Mouse (Mus musculus) hindbrain, embryonic 16.5 days (tissue): ENCODE results near the gene Zfp988. TPM values are rescaled to one million over a fixed set of nuclear protein-coding genes. Genes with fewer than 3 reads are reported as not detected.
"Not testable (repeated sequence)": the region's sequence is repeated elsewhere in the genome, so short reads cannot be mapped to it uniquely, and the experiment has no call there.

Experiments
- ATAC-seq: fragments of 200-750 bp; cut with Nextera tagmentation; 2 replicates; pipeline ENCODE4 v1.8.0; 2017; ENCODE audit warnings: moderate TSS enrichment, moderate library complexity
- H3K27ac ChIP-seq: fragments of 300-500 bp; sonication (generic); 2 replicates; pipeline ENCODE4 v1.5.1; 2014; ENCODE audit warnings: low read depth, mild to moderate bottlenecking, control low read depth, low read length, moderate library complexity
- H3K27me3 ChIP-seq: fragments of 300-500 bp; sonication (generic); replicated peaks from 2 replicates; pipeline ENCODE4 v1.6.1; 2014; ENCODE audit warnings: low read length; ENCODE audit not compliant: control insufficient read depth, insufficient read depth
- H3K36me3 ChIP-seq: fragments of 300-500 bp; sonication (generic); 2 replicates; pipeline ENCODE4 v1.6.1; 2014; ENCODE audit warnings: mild to moderate bottlenecking, low read length, moderate library complexity, mixed read lengths; ENCODE audit not compliant: control insufficient read depth, insufficient read depth
- H3K4me1 ChIP-seq: fragments of 300-500 bp; sonication (generic); 2 replicates; pipeline ENCODE4 v1.6.1; 2014; ENCODE audit warnings: low read depth, low read length; ENCODE audit not compliant: control insufficient read depth, insufficient read depth
- H3K4me2 ChIP-seq: fragments of 300-500 bp; sonication (generic); 2 replicates; pipeline ENCODE4 v1.6.1; 2014; ENCODE audit warnings: mild to moderate bottlenecking, low read length, control low read depth, moderate library complexity
- H3K4me3 ChIP-seq: fragments of 300-500 bp; sonication (generic); 2 replicates; pipeline ENCODE4 v1.5.1; 2014; ENCODE audit warnings: mild to moderate bottlenecking, low read length, control low read depth, moderate library complexity
- H3K9ac ChIP-seq: fragments of 300-500 bp; sonication (generic); 2 replicates; pipeline ENCODE4 v1.6.1; 2014; ENCODE audit warnings: low read depth, mild to moderate bottlenecking, control low read depth, low read length, moderate library complexity
- H3K9me3 ChIP-seq: fragments of 300-500 bp; sonication (generic); 2 replicates; pipeline ENCODE4 v1.6.1; 2014; ENCODE audit warnings: mild to moderate bottlenecking, low read length, moderate library complexity; ENCODE audit not compliant: control insufficient read depth
- WGBS: fragments of 180-500 bp; shearing (Covaris S2); extraction: QIAGEN DNeasy Blood & Tissue Kit; methylation state at CpG from one replicate; pipeline ENCODE4 v1.1.7; 2014; 5-methylcytosine and 5-hydroxymethylcytosine counted together
- polyA plus RNA-seq: library from polyadenylated mRNA; unstranded; fragments of >200 nt; fragmentation: Nextera tagmentation; extraction: Ambion mirVana; gene quantifications from 2 replicates; pipeline ENCODE4 v1.2.1, GENCODE M21; 2015

Zfp988 gene
- polyA plus RNA-seq, 1 experiment from 2014 or later: 0.08 TPM

- ATAC-seq: not testable (repeated sequence)
These were observed 34.8 kb downstream of the Zfp988 start for GRCm38 (mm10) chr4:147340236-147340635.

GRCm38 (mm10) chr4:147340876-147341275, 35.4 kb downstream of the Zfp988 start:
- not testable (repeated sequence) for H3K27ac ChIP-seq, H3K36me3 ChIP-seq, H3K9ac ChIP-seq, H3K4me1 ChIP-seq, H3K27me3 ChIP-seq, ATAC-seq, H3K4me3 ChIP-seq, H3K4me2 ChIP-seq
- peaks cover 49% of the 10 kb centered on the region for H3K9me3 ChIP-seq
- WGBS: 86% methylated on average over 3 of the region's 3 CpGs

More at GRCm38 (mm10) chr4:147340236-147340635, 34.8 kb downstream of the Zfp988 start:
- H3K9me3 ChIP-seq: peaks cover 55% of the 10 kb centered on the region
- H3K4me3 ChIP-seq, H3K27me3 ChIP-seq, H3K36me3 ChIP-seq, H3K4me2 ChIP-seq, H3K9ac ChIP-seq, H3K4me1 ChIP-seq, H3K27ac ChIP-seq: not testable (repeated sequence)
- WGBS: 68% methylated on average over 3 of the region's 3 CpGs

GRCm38 (mm10) chr4:147343042-147343908, 37.8 kb downstream of the Zfp988 start:
- H3K9me3 ChIP-seq: peaks cover 37% of the 10 kb centered on the region
- not testable (repeated sequence) for H3K4me3 ChIP-seq, H3K27ac ChIP-seq, H3K4me2 ChIP-seq, H3K27me3 ChIP-seq, H3K36me3 ChIP-seq, H3K4me1 ChIP-seq, H3K9ac ChIP-seq
- 77% methylated on average over 6 of the region's 6 CpGs for WGBS
- ATAC-seq: peak; percentile 81; the same call in 1 of the 2 replicates

GRCm38 (mm10) chr4:147345061-147345554, 39.6 kb downstream of the Zfp988 start:
- ATAC-seq, H3K9ac ChIP-seq, H3K4me3 ChIP-seq, H3K27me3 ChIP-seq, H3K4me2 ChIP-seq, H3K4me1 ChIP-seq, H3K27ac ChIP-seq, H3K36me3 ChIP-seq: not testable (repeated sequence)
- H3K9me3 ChIP-seq: peaks cover 41% of the 10 kb centered on the region
- 87% methylated on average over 2 of the region's 2 CpGs for WGBS

- 71% methylated on average over 4 of the region's 4 CpGs for WGBS
- not testable (repeated sequence) for ATAC-seq
These were observed 41.0 kb downstream of the Zfp988 start for GRCm38 (mm10) chr4:147346361-147347035.

GRCm38 (mm10) chr4:147347300-147347699, 41.8 kb downstream of the Zfp988 start:
- H3K4me1 ChIP-seq, H3K4me2 ChIP-seq, H3K9ac ChIP-seq, H3K4me3 ChIP-seq, H3K27ac ChIP-seq, ATAC-seq, H3K27me3 ChIP-seq, H3K36me3 ChIP-seq: not testable (repeated sequence)
- H3K9me3 ChIP-seq: peaks cover 43% of the 10 kb centered on the region
- WGBS: 61% methylated on average over 4 of the region's 4 CpGs

More at GRCm38 (mm10) chr4:147346361-147347035, 41.0 kb downstream of the Zfp988 start:
- H3K4me3 ChIP-seq, H3K9ac ChIP-seq, H3K4me1 ChIP-seq, H3K4me2 ChIP-seq, H3K36me3 ChIP-seq, H3K27me3 ChIP-seq, H3K27ac ChIP-seq: not testable (repeated sequence)
- peaks cover 43% of the 10 kb centered on the region for H3K9me3 ChIP-seq

GRCm38 (mm10) chr4:147347880-147348279, 42.4 kb downstream of the Zfp988 start:
- not testable (repeated sequence) for H3K36me3 ChIP-seq, H3K27ac ChIP-seq, H3K4me3 ChIP-seq, H3K4me1 ChIP-seq, ATAC-seq, H3K4me2 ChIP-seq, H3K27me3 ChIP-seq, H3K9ac ChIP-seq
- WGBS: 67% methylated on average over 1 of the region's 3 CpGs
- peaks cover 43% of the 10 kb centered on the region for H3K9me3 ChIP-seq

- H3K4me2 ChIP-seq, H3K27me3 ChIP-seq, H3K36me3 ChIP-seq, H3K27ac ChIP-seq, H3K9ac ChIP-seq, H3K4me1 ChIP-seq, H3K4me3 ChIP-seq, ATAC-seq: not testable (repeated sequence)
- peaks cover 38% of the 10 kb centered on the region for H3K9me3 ChIP-seq
- WGBS: 80% methylated on average over 2 of the region's 2 CpGs
These were observed 42.9 kb downstream of the Zfp988 start for GRCm38 (mm10) chr4:147348401-147348800.
